Comparison of ENCODE assay signal across 26 mouse cellular contexts in genomic region chr10:89737887-89738286, GRCm38 (mm10). TPM values are rescaled to one million over a fixed set of nuclear protein-coding genes. Genes with fewer than 3 reads are reported as not detected.
DNase-seq lines count a peak whose midpoint lies in the region; ATAC-seq and TF ChIP-seq lines count a peak whose summit lies in the region.
"Had no signal": no experiment of that assay in that cellular context is flagged by ENCODE, and none has a peak within 500 bp of the region (broad histone marks: within the 10 kb centered on the region; RNA-seq: fewer than 3 reads in every experiment).

No protein-coding gene starts in this region.

- H3K27ac ChIP-seq in testis, adult 2 months (ENCODE audit: control insufficient read depth, insufficient read depth, low read depth, low read length): no peak overlapping the region
- peak overlapping the region; percentile 49; the same call in 1 of the 2 replicates for H3K27ac ChIP-seq in MEL (ENCODE audit: control insufficient read depth, low read depth, low read length)
- H3K27ac ChIP-seq in left cerebral cortex, adult 2 months: no peak overlapping the region
- H3K27ac ChIP-seq: embryonic facial prominence, embryonic 13.5 days; embryonic facial prominence, embryonic 15.5 days; forebrain, embryonic 10.5 days; forebrain, embryonic 12.5 days; forebrain, embryonic 15.5 days had no signal

- intact Hi-C loops in left cerebral cortex, adult 2 months (cut with DNase I): no loop called here

- no peak overlapping the region for H3K9ac ChIP-seq in MEL (ENCODE audit: control insufficient read depth, low read depth, low read length, poor library complexity, severe bottlenecking)
- H3K9ac ChIP-seq: embryonic facial prominence, embryonic 13.5 days; embryonic facial prominence, embryonic 15.5 days; forebrain, embryonic 12.5 days; forebrain, embryonic 15.5 days; forebrain, postnatal 0 days had no signal

- TF ChIP-seq RAD21 in MEL (IDR thresholded peaks at IDR 0.05; ENCODE audit: low read depth, low read length): no peak

- no peaks in the 10 kb centered on the region for H3K9me3 ChIP-seq in MEL (replicated peaks; ENCODE audit: insufficient read depth, low read length)
- H3K9me3 ChIP-seq: embryonic facial prominence, embryonic 13.5 days; embryonic facial prominence, embryonic 15.5 days; forebrain, embryonic 10.5 days; forebrain, embryonic 12.5 days; forebrain, embryonic 15.5 days; G1E had no signal

- no peaks in the 10 kb centered on the region for H3K36me3 ChIP-seq in testis, adult 2 months (ENCODE audit: control insufficient read depth, insufficient read depth, low read length)
- H3K36me3 ChIP-seq in MEL (ENCODE audit: control insufficient read depth in 1 of 2, insufficient read depth in 2 of 2, low read length in 2 of 2): peaks cover 0 to 28% of the 10 kb centered on the region in 2 experiments; a peak in 2 of 4 replicates
- H3K36me3 ChIP-seq: embryonic facial prominence, embryonic 13.5 days; embryonic facial prominence, embryonic 15.5 days; forebrain, embryonic 10.5 days; forebrain, embryonic 12.5 days; forebrain, embryonic 15.5 days; G1E had no signal

- peaks cover 8% of the 10 kb centered on the region for H3K4me1 ChIP-seq in testis, adult 2 months (ENCODE audit: control insufficient read depth, insufficient read depth, low read length)
- peaks cover 11 to 29% of the 10 kb centered on the region in 2 experiments; a peak in 3 of 4 replicates for H3K4me1 ChIP-seq in MEL (ENCODE audit: control insufficient read depth in 1 of 2, insufficient read depth in 2 of 2, low read length in 2 of 2)
- H3K4me1 ChIP-seq: embryonic facial prominence, embryonic 15.5 days had no signal

- H3K79me2 ChIP-seq in MEL (ENCODE audit: control insufficient read depth, insufficient read depth, low read length, poor library complexity): no peaks in the 10 kb centered on the region

- peak; percentile 86 to 88 for TF ChIP-seq EP300 in MEL (IDR thresholded peaks at IDR 0.05; ENCODE audit: low read depth in 1 of 2, low read length in 2 of 2)

- no peak for TF ChIP-seq CTCF in testis, adult 2 months (IDR thresholded peaks at IDR 0.05; ENCODE audit: control insufficient read depth, insufficient read depth, insufficient replicate concordance, low read depth, low read length)
- no peak for TF ChIP-seq CTCF in MEL (IDR thresholded peaks at IDR 0.05 in 2 of 3, conservative IDR thresholded peaks at IDR 0.05 in 1 of 3; ENCODE audit: control insufficient read depth in 1 of 3, insufficient read depth in 1 of 3, low read depth in 2 of 3, low read length in 3 of 3, poor library complexity in 1 of 3, severe bottlenecking in 1 of 3)
- no peak for TF ChIP-seq CTCF in left cerebral cortex, adult 2 months (IDR thresholded peaks at IDR 0.05)

- no peak for DNase-seq in testis, postnatal 14 days (ENCODE audit: low spot score)
- peak; percentile 79 for DNase-seq in MEL (ENCODE audit: low read depth, low spot score)
- DNase-seq in gastrocnemius, adult 8-10 months (ENCODE audit: low spot score in 2 of 2): no peak
- no peak for DNase-seq in cerebellum, postnatal 25 days
- DNase-seq in left cerebral cortex, adult 2 months (ENCODE audit: extremely low spot score in 1 of 2, low spot score in 2 of 2): no peak
- DNase-seq: adrenal gland, adult 8-10 months; B cell, adult 2 months; cerebellum, adult 11-12 months; cerebellum, adult 2 months; cerebellum, adult 9-10 months; cerebellum, postnatal 14 days; embryo, embryonic 11 days; forebrain, postnatal 0 days had no signal

- ATAC-seq in common myeloid progenitor, adult 5-6 weeks (replicated peaks; ENCODE audit: low read depth, poor library complexity, severe bottlenecking): peak; percentile 52
- peak; percentile 51; the same call in 1 of the 2 replicates for ATAC-seq in megakaryocyte-erythroid progenitor cell, adult 5-6 weeks (replicated peaks; ENCODE audit: low FRiP score, low TSS enrichment, poor library complexity, severe bottlenecking)
- ATAC-seq: activated CD4-positive, CD25-positive, alpha-beta regulatory T cell, adult 4 months; CD4-positive, CD25-positive, alpha-beta regulatory T cell, adult 4 months; forebrain, embryonic 15.5 days; forebrain, postnatal 0 days; Patski had no signal

- no peak for TF ChIP-seq POLR2A in testis, adult 2 months (IDR thresholded peaks at IDR 0.05; ENCODE audit: control insufficient read depth, low read depth, low read length)
- TF ChIP-seq POLR2A in MEL (IDR thresholded peaks at IDR 0.05; ENCODE audit: control insufficient read depth in 1 of 2, insufficient read depth in 1 of 2, low read depth in 1 of 2, low read length in 2 of 2, poor library complexity in 1 of 2): no peak

- H3K27me3 ChIP-seq in testis, adult 2 months (ENCODE audit: control insufficient read depth, insufficient read depth, low read length): no peaks in the 10 kb centered on the region
- no peaks in the 10 kb centered on the region for H3K27me3 ChIP-seq in MEL (ENCODE audit: control insufficient read depth in 1 of 2, insufficient read depth in 2 of 2, low read length in 2 of 2)
- H3K27me3 ChIP-seq: embryonic facial prominence, embryonic 13.5 days; embryonic facial prominence, embryonic 15.5 days; forebrain, embryonic 12.5 days; forebrain, embryonic 15.5 days had no signal

- peak overlapping the region; percentile 52; the same call in 1 of the 2 replicates for H3K4me3 ChIP-seq in testis, adult 2 months (ENCODE audit: control insufficient read depth, low read depth, low read length)
- peak overlapping the region; percentile 14 to 26; a peak in 2 of 4 replicates for H3K4me3 ChIP-seq in MEL (ENCODE audit: control insufficient read depth in 1 of 2, insufficient read depth in 1 of 2, low read depth in 2 of 2, low read length in 2 of 2)
- no peak overlapping the region for H3K4me3 ChIP-seq in left cerebral cortex, adult 2 months
- H3K4me3 ChIP-seq: embryonic facial prominence, embryonic 13.5 days; embryonic facial prominence, embryonic 15.5 days; erythroblast, embryonic 14.5 days; forebrain, embryonic 10.5 days; forebrain, embryonic 12.5 days; forebrain, embryonic 15.5 days had no signal

TF ChIP-seq in MEL, 35 proteins besides CTCF, POLR2A, EP300 and RAD21:
- TF ChIP-seq HCFC1 (IDR thresholded peaks at IDR 0.05; ENCODE audit: low read depth, low read length) (no peak), USF1 (IDR thresholded peaks at IDR 0.05; ENCODE audit: low read depth, low read length) (no peak), ZKSCAN1 (IDR thresholded peaks at IDR 0.05; ENCODE audit: low read depth, low read length) (no peak), BHLHE40 (IDR thresholded peaks at IDR 0.05; ENCODE audit: borderline replicate concordance, low read depth, low read length) (peak; percentile 70; the same call in 1 of the 2 replicates), MEF2A (IDR thresholded peaks at IDR 0.05; ENCODE audit: extremely low read depth, insufficient replicate concordance, low read depth, low read length, poor library complexity, severe bottlenecking) (no peak), ETS1 (IDR thresholded peaks at IDR 0.05; ENCODE audit: low read depth, low read length) (peak; percentile 83), SMC3 (IDR thresholded peaks at IDR 0.05; ENCODE audit: low read depth, low read length) (no peak), SIN3A (IDR thresholded peaks at IDR 0.05; ENCODE audit: low read length) (peak; percentile 80), TCF12 (IDR thresholded peaks at IDR 0.05; ENCODE audit: low read depth, low read length) (peak; percentile 80), KAT2A (conservative IDR thresholded peaks at IDR 0.05; ENCODE audit: low read depth, low read length) (no peak), ELF1 (IDR thresholded peaks at IDR 0.05; ENCODE audit: low read depth, low read length) (no peak), GATA1 (IDR thresholded peaks at IDR 0.05; ENCODE audit: low read depth, low read length) (peak; percentile 91), POLR2AphosphoS2 (IDR thresholded peaks at IDR 0.05; ENCODE audit: low read length) (no peak), RCOR1 (IDR thresholded peaks at IDR 0.05; ENCODE audit: low read depth, low read length) (peak; percentile 89), TAL1 (IDR thresholded peaks at IDR 0.05; ENCODE audit: low read length) (peak; percentile 55)

RNA-seq across cellular contexts. Expression of gene Actr6, which starts 5.8 kb away (rescaled TPM):
- 7.4 and 9.0 TPM in 2 replicates for polyA plus RNA-seq in testis, adult 2 months (2012; rRNA removed)
- 14.4 and 14.6 TPM in 2 replicates for total RNA-seq in MEL (2012; rRNA removed)
- polyA plus RNA-seq in MEL (2012; ENCODE audit: insufficient read depth in 1 of 2, insufficient read length in 2 of 2, low read depth in 1 of 2, low replicate concordance in 2 of 2, missing spikeins in 1 of 2): 100 to 1,000 TPM in 1 of 2 experiments, 10 to 100 TPM in 1; 15.3 to 414 TPM
- total RNA-seq in common myeloid progenitor, adult 5-6 weeks (2017): 16.8 and 21.7 TPM in 2 replicates
- 21.0 and 21.7 TPM in 2 replicates for total RNA-seq in megakaryocyte-erythroid progenitor cell, adult 5-6 weeks (2014; fragmentation: Nextera tagmentation)
- total RNA-seq in megakaryocyte-erythroid progenitor cell, adult 5-6 weeks (2017): 10.4 and 22.4 TPM in 2 replicates
- 1 to 10 TPM; 5.3 to 8.2 (median 6.5) TPM for total RNA-seq in gastrocnemius, adult 8-10 months (2022)
- total RNA-seq in left cerebral cortex, adult 2 months (2021): 10 to 100 TPM; 21.5 to 23.0 TPM

RNA-seq across cellular contexts. Expression of gene Uhrf1bp1l, which starts 6.9 kb away (rescaled TPM):
- 43.0 and 43.2 TPM in 2 replicates for polyA plus RNA-seq in testis, adult 2 months (2012; rRNA removed)
- total RNA-seq in MEL (2012; rRNA removed): 26.0 and 29.4 TPM in 2 replicates
- polyA plus RNA-seq in MEL (2012; ENCODE audit: insufficient read depth in 1 of 2, insufficient read length in 2 of 2, low read depth in 1 of 2, low replicate concordance in 2 of 2, missing spikeins in 1 of 2): 10 to 100 TPM; 23.7 to 44.8 TPM
- 33.6 and 45.0 TPM in 2 replicates for total RNA-seq in common myeloid progenitor, adult 5-6 weeks (2017)
- 30.8 and 43.8 TPM in 2 replicates for total RNA-seq in megakaryocyte-erythroid progenitor cell, adult 5-6 weeks (2014; fragmentation: Nextera tagmentation)
- 23.7 and 44.3 TPM in 2 replicates for total RNA-seq in megakaryocyte-erythroid progenitor cell, adult 5-6 weeks (2017)
- 10 to 100 TPM; 14.8 to 24.1 (median 21.3) TPM for total RNA-seq in gastrocnemius, adult 8-10 months (2022)
- total RNA-seq in left cerebral cortex, adult 2 months (2021): 10 to 100 TPM; 90.6 to 94.6 TPM

RNA-seq across cellular contexts. Expression of gene Scyl2, which starts 51.8 kb away (rescaled TPM):
- 13.1 and 14.8 TPM in 2 replicates for polyA plus RNA-seq in testis, adult 2 months (2012; rRNA removed)
- 19.8 and 21.8 TPM in 2 replicates for total RNA-seq in MEL (2012; rRNA removed)
- 10 to 100 TPM in 1 of 2 experiments, not detected in 1; 27.9 TPM for polyA plus RNA-seq in MEL (2012; ENCODE audit: insufficient read depth in 1 of 2, insufficient read length in 2 of 2, low read depth in 1 of 2, low replicate concordance in 2 of 2, missing spikeins in 1 of 2)
- total RNA-seq in common myeloid progenitor, adult 5-6 weeks (2017): 30.4 and 36.7 TPM in 2 replicates
- total RNA-seq in megakaryocyte-erythroid progenitor cell, adult 5-6 weeks (2014; fragmentation: Nextera tagmentation): 34.0 and 50.8 TPM in 2 replicates
- total RNA-seq in megakaryocyte-erythroid progenitor cell, adult 5-6 weeks (2017): 45.7 and 52.7 TPM in 2 replicates
- 10 to 100 TPM; 11.0 to 13.4 (median 11.5) TPM for total RNA-seq in gastrocnemius, adult 8-10 months (2022)
- total RNA-seq in left cerebral cortex, adult 2 months (2021): 10 to 100 TPM; 34.2 to 34.7 TPM
